Mouse (Mus musculus) hindbrain, embryonic 13.5 days (tissue): Measurements from ENCODE around the gene Brca1. TPM values are rescaled to one million over a fixed set of nuclear protein-coding genes. Genes with fewer than 3 reads are reported as not detected.

ENCODE experiments used
- ATAC-seq: fragments of 200-750 bp; cut with Nextera tagmentation; 2 replicates; pipeline ENCODE4 v1.8.0; 2017; ENCODE audit warnings: moderate TSS enrichment; ENCODE audit not compliant: low FRiP score
- H3K27ac ChIP-seq: fragments of 300-500 bp; sonication (generic); 2 replicates; pipeline ENCODE4 v1.5.1; 2015; ENCODE audit warnings: inconsistent platforms, mild to moderate bottlenecking, moderate library complexity
- H3K27me3 ChIP-seq: fragments of 300-500 bp; sonication (generic); 2 replicates; pipeline ENCODE4 v1.6.1; 2015; ENCODE audit warnings: mild to moderate bottlenecking, inconsistent platforms
- H3K36me3 ChIP-seq: fragments of 300-500 bp; sonication (generic); 2 replicates; pipeline ENCODE4 v1.6.1; 2015; ENCODE audit warnings: mild to moderate bottlenecking, inconsistent platforms
- H3K4me1 ChIP-seq: fragments of 300-500 bp; sonication (generic); replicated peaks from 2 replicates; pipeline ENCODE4 v1.6.1; 2015; ENCODE audit warnings: inconsistent platforms
- H3K4me2 ChIP-seq: fragments of 300-500 bp; sonication (generic); 2 replicates; pipeline ENCODE4 v1.6.1; 2015; ENCODE audit warnings: inconsistent platforms, mild to moderate bottlenecking, moderate library complexity
- H3K4me3 ChIP-seq: fragments of 300-500 bp; sonication (generic); 2 replicates; pipeline ENCODE4 v1.5.1; 2015; ENCODE audit warnings: mild to moderate bottlenecking, inconsistent platforms
- H3K9ac ChIP-seq: fragments of 300-500 bp; sonication (generic); 2 replicates; pipeline ENCODE4 v1.6.1; 2015; ENCODE audit warnings: mild to moderate bottlenecking, inconsistent platforms
- H3K9me3 ChIP-seq: fragments of 300-500 bp; sonication (generic); 2 replicates; pipeline ENCODE4 v1.6.1; 2016; ENCODE audit warnings: inconsistent platforms
- WGBS: fragments of 180-500 bp; shearing (Covaris S2); methylation state at CpG from one replicate; pipeline ENCODE4 v1.1.7; 2015; 5-methylcytosine and 5-hydroxymethylcytosine counted together
- polyA plus RNA-seq: library from polyadenylated mRNA; unstranded; fragments of >200 nt; fragmentation: Nextera tagmentation; extraction: Ambion mirVana; gene quantifications from 2 replicates; pipeline ENCODE4 v1.2.1, GENCODE M21; 2015

Brca1 gene
- polyA plus RNA-seq, 1 experiment from 2014 or later: 2.9 TPM

DNA sequence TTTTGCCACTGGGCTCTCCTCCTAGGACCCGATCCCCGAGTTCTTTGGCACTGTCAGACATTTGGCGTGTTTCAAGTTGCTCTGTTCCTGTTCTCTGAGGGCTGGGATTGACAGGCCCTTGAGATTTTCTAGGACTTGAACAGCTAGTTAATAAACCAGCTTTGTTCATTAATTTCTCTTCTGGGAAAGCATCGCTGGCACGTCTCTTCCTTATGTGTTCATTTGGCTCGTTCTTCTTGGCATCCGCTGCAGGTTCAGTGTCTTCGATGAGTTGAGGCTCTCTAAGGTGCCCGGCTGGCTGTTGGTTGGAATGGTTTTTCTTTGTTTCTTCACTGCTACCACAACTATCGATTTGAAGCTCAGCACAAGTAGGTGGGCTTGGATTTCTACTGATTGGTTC, 26.7 kb downstream of the Brca1 start:
- no peaks in the 10 kb centered on the region for H3K4me1 ChIP-seq
- no peaks in the 10 kb centered on the region for H3K9me3 ChIP-seq
- H3K4me2 ChIP-seq: no peak overlapping the region
- 91% methylated on average over 10 of the region's 10 CpGs for WGBS
- H3K27me3 ChIP-seq: no peaks in the 10 kb centered on the region
- ATAC-seq: no peak
- H3K9ac ChIP-seq: no peak overlapping the region
- H3K4me3 ChIP-seq: no peak overlapping the region
- peaks cover 7% of the 10 kb centered on the region; the same call in 1 of the 2 replicates for H3K36me3 ChIP-seq
- H3K27ac ChIP-seq: no peak overlapping the region

DNA sequence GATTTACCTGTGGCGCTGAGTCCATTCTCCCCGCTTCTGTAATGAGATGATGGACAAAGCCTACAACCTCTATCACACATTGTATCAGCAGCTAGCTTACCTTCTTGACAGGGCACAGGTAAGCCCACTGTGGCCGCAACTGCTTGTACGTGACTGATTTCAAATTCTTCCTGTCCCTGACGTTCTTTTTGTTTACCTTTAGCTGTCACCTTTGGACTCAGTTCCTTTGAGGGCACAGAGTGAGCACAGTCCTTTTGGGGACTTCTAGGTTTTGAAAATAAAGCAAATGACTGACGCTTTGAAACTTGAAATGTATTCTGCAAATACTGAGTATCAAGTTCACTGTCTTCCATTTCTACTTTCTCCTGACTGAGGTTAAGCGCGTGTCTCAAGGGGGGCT, 27.3 kb downstream of the Brca1 start:
- H3K36me3 ChIP-seq: peaks cover 7% of the 10 kb centered on the region; the same call in 1 of the 2 replicates
- WGBS: 96% methylated on average over 8 of the region's 8 CpGs
- no peak for ATAC-seq
- no peaks in the 10 kb centered on the region for H3K27me3 ChIP-seq
- no peaks in the 10 kb centered on the region for H3K9me3 ChIP-seq
- H3K4me3 ChIP-seq: no peak overlapping the region
- no peak overlapping the region for H3K4me2 ChIP-seq
- no peaks in the 10 kb centered on the region for H3K4me1 ChIP-seq
- no peak overlapping the region for H3K27ac ChIP-seq
- H3K9ac ChIP-seq: no peak overlapping the region

DNA sequence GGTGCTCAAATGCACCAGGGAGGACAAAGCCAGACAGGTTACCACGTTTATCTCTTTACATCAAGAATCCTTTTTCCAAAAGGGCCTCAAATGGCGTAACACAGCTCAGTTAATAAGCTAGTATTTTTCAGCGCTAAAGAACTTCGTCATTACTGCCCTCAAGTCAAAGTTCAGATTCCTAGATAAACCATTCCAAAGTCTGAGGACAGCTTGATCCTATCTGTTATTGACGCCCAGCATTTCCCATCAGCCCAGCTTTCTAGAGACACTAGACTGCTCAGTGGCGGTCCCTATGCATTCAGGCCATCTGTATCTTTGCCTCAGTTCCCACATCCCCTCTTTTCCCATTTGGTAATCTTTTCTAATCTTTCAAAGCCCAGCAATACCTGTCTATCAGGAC, 32.4 kb downstream of the Brca1 start:
- no peak overlapping the region for H3K27ac ChIP-seq
- no peak overlapping the region for H3K9ac ChIP-seq
- 92% methylated on average over 6 of the region's 6 CpGs for WGBS
- no peak overlapping the region for H3K4me2 ChIP-seq
- H3K9me3 ChIP-seq: no peaks in the 10 kb centered on the region
- H3K27me3 ChIP-seq: no peaks in the 10 kb centered on the region
- H3K4me1 ChIP-seq: no peaks in the 10 kb centered on the region
- H3K36me3 ChIP-seq: no peaks in the 10 kb centered on the region; the same call in 1 of the 2 replicates
- no peak overlapping the region for H3K4me3 ChIP-seq
- ATAC-seq: no peak

DNA sequence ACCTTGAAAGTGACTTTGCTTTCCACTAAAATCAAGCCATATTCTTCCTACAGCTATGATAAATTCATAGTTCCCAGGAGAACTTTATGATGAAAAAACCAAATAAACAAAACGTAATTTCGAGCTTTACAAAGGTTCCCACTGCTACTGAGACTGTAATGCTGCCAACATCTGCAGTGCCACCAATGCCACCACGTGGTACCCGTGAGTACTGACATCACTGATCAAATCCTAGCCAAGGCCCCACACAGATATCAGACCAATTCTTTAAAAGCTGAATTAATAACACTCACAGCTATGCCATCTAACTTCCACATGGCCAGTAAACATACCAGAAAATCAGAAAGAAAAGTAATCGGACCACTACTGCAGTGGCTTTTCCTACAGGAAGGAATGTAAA, 32.8 kb downstream of the Brca1 start:
- no peak overlapping the region for H3K9ac ChIP-seq
- H3K4me1 ChIP-seq: no peaks in the 10 kb centered on the region
- no peaks in the 10 kb centered on the region for H3K27me3 ChIP-seq
- WGBS: 81% methylated on average over 5 of the region's 5 CpGs
- 0 out of 2 replicates have a peak, but pooled peaks cover 2% of the 10 kb centered on the region for H3K36me3 ChIP-seq
- H3K4me3 ChIP-seq: no peak overlapping the region
- no peaks in the 10 kb centered on the region for H3K9me3 ChIP-seq
- no peak overlapping the region for H3K4me2 ChIP-seq
- H3K27ac ChIP-seq: no peak overlapping the region
- ATAC-seq: no peak

DNA sequence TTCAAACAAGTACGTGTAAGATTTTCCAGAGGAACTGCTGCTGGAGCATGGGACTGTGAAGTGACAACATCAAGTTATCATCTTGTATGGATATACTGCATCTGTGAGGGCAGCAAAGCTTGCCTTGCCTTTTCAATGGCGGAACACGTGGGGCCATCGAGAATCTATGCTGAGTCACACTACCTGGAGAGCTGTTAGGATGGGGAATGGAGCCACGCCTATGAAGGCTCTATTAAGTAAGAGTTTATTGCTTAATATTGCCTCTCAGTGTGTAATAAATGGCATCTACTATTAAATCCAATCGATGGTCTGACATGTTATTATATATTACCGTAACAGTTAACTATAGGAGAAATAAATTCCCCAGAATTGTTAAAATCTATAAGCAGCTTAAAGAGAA, 44.7 kb downstream of the Brca1 start:
- no peak overlapping the region for H3K27ac ChIP-seq
- H3K27me3 ChIP-seq: no peaks in the 10 kb centered on the region
- H3K4me3 ChIP-seq: no peak overlapping the region
- no peaks in the 10 kb centered on the region for H3K9me3 ChIP-seq
- H3K36me3 ChIP-seq: no peaks in the 10 kb centered on the region
- WGBS: 94% methylated on average over 7 of the region's 7 CpGs
- H3K9ac ChIP-seq: no peak overlapping the region
- H3K4me2 ChIP-seq: no peak overlapping the region
- no peak for ATAC-seq
- no peaks in the 10 kb centered on the region for H3K4me1 ChIP-seq

DNA sequence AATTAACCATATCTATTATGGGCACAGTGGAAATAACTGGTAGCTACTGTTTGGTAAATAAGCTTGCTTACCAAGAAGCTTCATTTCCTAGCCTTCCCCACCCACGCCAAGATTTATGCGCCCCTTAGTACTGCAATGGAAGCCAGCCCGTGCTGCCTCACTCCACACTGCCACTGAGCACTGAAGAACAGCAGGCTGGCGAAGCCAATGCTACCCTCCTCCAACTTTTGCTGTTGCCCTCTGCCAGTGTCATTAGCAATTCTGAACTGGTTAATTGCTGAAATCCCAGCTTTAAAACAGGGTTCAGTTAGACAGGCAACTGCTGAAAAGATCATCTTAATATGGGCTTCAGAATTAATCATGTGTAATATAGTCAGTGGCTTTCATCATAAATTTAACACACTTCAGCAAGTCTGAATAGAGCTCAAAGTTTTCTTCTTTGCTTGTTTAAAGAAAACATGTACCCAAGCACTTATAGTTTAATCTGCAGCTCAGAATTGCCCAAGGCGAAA, 45.4 kb downstream of the Brca1 start:
- no peak overlapping the region for H3K9ac ChIP-seq

DNA sequence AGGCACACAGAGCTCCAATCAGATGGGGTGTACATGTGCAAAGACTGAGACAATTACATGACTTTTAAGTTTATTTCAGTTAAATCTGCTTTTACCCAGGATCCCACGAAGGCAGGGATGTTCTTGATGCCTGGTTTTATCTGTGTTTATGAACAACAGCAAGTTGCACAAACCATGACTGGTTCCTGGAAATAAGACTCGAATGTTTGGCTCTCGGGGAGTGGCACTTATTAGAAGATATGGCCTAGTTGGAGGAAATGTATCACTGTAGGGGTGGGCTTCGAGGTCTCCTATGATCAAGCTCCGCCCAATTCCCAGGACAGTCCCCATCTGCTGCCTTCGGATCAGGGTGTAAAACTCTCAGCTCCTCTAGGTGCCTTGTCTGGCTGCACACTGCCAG, 65.6 kb downstream of the Brca1 start:
- peak overlapping the region; percentile 19; the same call in 1 of the 2 replicates for H3K27ac ChIP-seq
- WGBS: 73% methylated on average over 6 of the region's 6 CpGs
- no peak overlapping the region for H3K4me2 ChIP-seq
- no peaks in the 10 kb centered on the region for H3K36me3 ChIP-seq
- ATAC-seq: no peak
- no peaks in the 10 kb centered on the region for H3K9me3 ChIP-seq
- H3K4me3 ChIP-seq: no peak overlapping the region
- H3K9ac ChIP-seq: no peak overlapping the region
- no peaks in the 10 kb centered on the region for H3K27me3 ChIP-seq
- peaks cover 8% of the 10 kb centered on the region for H3K4me1 ChIP-seq

More for the DNA sequence above, 45.4 kb downstream of the Brca1 start:
- 88% methylated on average over 5 of the region's 5 CpGs for WGBS
- no peak overlapping the region for H3K4me3 ChIP-seq
- no peaks in the 10 kb centered on the region for H3K4me1 ChIP-seq
- no peaks in the 10 kb centered on the region for H3K9me3 ChIP-seq
- H3K27ac ChIP-seq: no peak overlapping the region
- H3K27me3 ChIP-seq: no peaks in the 10 kb centered on the region
- H3K36me3 ChIP-seq: no peaks in the 10 kb centered on the region
- no peak overlapping the region for H3K4me2 ChIP-seq
- no peak for ATAC-seq

DNA sequence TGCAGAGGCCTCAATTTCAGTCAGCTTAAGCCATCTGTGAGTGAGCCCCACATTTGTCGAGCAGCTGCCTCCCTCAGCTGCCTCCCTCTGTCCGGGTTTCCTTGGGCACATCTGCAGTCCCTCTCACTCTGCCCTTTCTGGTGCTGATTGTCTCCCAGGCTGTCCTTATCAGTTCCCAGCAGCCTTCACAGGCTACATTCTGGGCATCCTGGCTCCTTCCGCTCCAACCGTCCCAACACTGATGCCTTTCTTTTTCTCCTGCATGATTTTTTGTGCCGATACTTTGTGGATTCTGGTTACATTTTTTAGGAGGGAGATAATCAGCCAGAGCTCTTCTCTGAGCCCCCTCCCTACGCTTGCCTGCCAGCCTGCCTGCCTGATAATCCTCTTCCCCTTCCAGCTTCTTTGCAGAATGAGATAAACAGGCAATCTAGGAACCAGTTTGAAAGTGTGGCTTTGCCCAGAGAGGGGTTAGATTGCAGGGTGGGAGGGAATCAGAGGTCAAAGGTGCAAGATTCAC, 66.2 kb downstream of the Brca1 start:
- no peak for ATAC-seq
- Histone ChIP-seq H3K9me3 (no peaks in the 10 kb centered on the region), H3K27ac (peak overlapping the region; percentile 60), H3K4me3 (no peak overlapping the region), H3K36me3 (no peaks in the 10 kb centered on the region), H3K27me3 (no peaks in the 10 kb centered on the region), H3K9ac (peak overlapping the region; percentile 43), H3K4me1 (peaks cover 8% of the 10 kb centered on the region), H3K4me2 (no peak overlapping the region)
- 47% methylated on average over 6 of the region's 6 CpGs for WGBS

DNA sequence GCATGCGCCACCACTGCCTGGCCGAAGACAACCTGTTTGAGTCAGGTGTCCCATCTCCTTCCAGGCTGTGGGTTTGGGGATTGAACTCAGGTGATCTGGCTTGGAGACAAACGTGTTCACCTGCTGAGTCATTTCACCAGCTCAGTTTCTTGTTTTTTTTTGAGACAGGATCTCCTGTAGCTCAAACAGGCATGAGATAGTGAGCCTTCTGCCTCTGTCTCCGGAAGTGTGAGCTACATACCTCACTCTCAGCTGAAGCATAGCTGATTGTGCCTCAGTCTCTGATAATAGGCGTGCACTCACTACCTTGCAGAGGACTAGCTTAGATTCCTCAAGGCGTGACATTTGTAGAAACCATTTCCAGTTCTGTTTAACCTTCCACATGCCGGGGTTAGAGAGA, 66.9 kb downstream of the Brca1 start:
- no peak for ATAC-seq
- Histone ChIP-seq H3K27me3 (no peaks in the 10 kb centered on the region), H3K9ac (no peak overlapping the region), H3K4me2 (no peak overlapping the region), H3K27ac (no peak overlapping the region; the same call in 1 of the 2 replicates), H3K4me3 (no peak overlapping the region), H3K36me3 (no peaks in the 10 kb centered on the region), H3K4me1 (peaks cover 14% of the 10 kb centered on the region), H3K9me3 (no peaks in the 10 kb centered on the region)
- 90% methylated on average over 7 of the region's 7 CpGs for WGBS

DNA sequence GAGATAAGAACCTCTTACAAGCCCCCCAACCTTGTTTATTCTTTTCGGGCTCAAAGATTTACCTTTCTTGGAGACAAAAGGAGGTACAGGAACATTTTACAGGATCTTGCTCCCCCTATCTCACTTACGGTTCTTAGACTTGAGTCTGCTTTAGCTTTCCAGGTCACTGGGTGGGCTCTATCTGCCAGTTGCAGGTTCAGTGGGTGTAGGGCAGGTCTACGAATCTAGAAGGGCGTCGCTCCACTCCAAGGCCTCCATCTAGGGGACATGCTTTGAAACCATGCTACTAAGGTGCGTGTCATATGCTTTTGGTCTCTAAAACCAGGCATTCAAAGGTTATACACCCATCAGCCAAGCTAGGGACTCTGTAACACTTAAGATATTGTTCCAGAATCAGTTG, 67.5 kb downstream of the Brca1 start:
- Histone ChIP-seq H3K9me3 (no peaks in the 10 kb centered on the region), H3K27ac (no peak overlapping the region; the same call in 1 of the 2 replicates), H3K9ac (no peak overlapping the region), H3K4me1 (peaks cover 20% of the 10 kb centered on the region), H3K27me3 (no peaks in the 10 kb centered on the region), H3K4me2 (no peak overlapping the region), H3K36me3 (no peaks in the 10 kb centered on the region), H3K4me3 (no peak overlapping the region)
- ATAC-seq: no peak
- WGBS: 66% methylated on average over 6 of the region's 6 CpGs

DNA sequence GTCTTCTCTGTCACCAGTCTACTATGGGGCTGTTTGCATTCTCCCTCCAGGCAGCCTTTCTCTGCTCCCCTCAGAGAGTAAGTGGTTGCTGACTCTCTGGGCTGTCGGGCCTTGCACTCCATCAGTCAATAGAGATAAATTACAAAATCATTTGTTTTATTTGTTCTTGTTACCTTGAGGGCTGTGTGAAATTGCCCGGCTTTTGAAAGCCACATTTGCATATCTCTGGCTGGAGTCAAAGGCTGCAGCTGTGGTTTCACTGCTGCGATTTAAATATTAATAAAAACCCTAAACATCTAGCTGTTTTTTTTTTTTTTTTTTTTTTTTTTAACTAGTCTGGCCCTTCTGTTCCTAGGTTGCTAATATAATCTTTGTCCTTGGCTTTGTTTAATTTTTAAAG, 68.0 kb downstream of the Brca1 start:
- 18% methylated on average over 3 of the region's 3 CpGs for WGBS
- Histone ChIP-seq H3K4me1 (peaks cover 24% of the 10 kb centered on the region), H3K27ac (peak overlapping the region; percentile 66), H3K27me3 (no peaks in the 10 kb centered on the region), H3K9me3 (no peaks in the 10 kb centered on the region), H3K4me3 (no peak overlapping the region), H3K4me2 (no peak overlapping the region), H3K36me3 (no peaks in the 10 kb centered on the region), H3K9ac (no peak overlapping the region)
- ATAC-seq: no peak

DNA sequence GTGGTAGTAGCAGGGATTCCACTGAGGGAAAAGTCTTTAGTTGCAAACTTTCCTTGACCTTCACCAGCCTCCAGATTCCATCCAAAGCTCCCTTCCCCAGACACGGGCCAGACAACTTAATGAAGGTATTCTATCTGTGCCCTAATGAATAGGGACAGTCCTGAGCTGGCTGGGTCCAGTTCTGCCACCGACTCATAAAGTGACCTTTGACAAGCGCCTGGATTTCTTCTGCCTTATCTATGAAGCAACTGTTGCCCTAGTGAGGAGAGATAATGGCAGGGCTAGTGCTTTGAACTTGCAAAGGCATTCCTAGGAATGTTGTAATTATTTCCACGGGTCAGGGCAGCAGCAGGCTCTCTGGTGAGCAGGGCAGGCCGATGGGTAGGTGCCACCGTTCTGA, 70.8 kb downstream of the Brca1 start:
- Histone ChIP-seq H3K27ac (no peak overlapping the region), H3K9me3 (no peaks in the 10 kb centered on the region), H3K4me2 (no peak overlapping the region), H3K4me1 (peaks cover 37% of the 10 kb centered on the region), H3K27me3 (no peaks in the 10 kb centered on the region), H3K36me3 (no peaks in the 10 kb centered on the region), H3K4me3 (no peak overlapping the region), H3K9ac (no peak overlapping the region)
- 57% methylated on average over 6 of the region's 6 CpGs for WGBS
- ATAC-seq: no peak

DNA sequence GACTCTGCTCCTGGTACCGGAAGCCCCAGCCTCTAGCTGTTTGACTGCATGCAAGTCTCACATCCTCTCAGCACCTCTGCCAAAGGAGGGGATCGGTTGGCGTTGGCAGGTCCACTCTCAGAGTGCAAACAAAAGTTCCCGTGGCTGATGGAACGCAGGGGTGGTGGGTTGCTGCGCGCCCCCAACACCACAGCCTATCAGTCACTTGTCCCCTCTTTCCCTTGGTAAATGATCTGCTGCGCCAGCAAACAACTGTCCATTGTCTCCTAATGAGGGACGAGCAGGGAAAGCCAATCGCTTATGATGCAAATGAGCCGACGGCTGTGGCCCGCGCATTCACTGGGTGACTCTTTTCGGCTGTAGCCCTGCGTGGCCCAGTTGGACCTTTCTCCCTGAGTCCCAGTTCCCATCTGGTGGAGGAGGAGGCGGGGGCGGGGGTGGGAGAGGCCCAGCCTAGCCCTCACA, 72.6 kb downstream of the Brca1 start:
- peak; percentile 29 for ATAC-seq
- WGBS: 3% methylated on average over 18 of the region's 18 CpGs
- H3K4me1 ChIP-seq: peaks cover 37% of the 10 kb centered on the region
- H3K4me3 ChIP-seq: peak overlapping the region; percentile 22
- H3K4me2 ChIP-seq: peak overlapping the region; percentile 48
- no peaks in the 10 kb centered on the region for H3K36me3 ChIP-seq
- no peaks in the 10 kb centered on the region for H3K27me3 ChIP-seq
- H3K9me3 ChIP-seq: no peaks in the 10 kb centered on the region
- H3K27ac ChIP-seq: peak overlapping the region; percentile 93
- H3K9ac ChIP-seq: peak overlapping the region; percentile 55
